Comparison of ENCODE assay signal across 22 mouse cellular contexts in the genomic region with DNA sequence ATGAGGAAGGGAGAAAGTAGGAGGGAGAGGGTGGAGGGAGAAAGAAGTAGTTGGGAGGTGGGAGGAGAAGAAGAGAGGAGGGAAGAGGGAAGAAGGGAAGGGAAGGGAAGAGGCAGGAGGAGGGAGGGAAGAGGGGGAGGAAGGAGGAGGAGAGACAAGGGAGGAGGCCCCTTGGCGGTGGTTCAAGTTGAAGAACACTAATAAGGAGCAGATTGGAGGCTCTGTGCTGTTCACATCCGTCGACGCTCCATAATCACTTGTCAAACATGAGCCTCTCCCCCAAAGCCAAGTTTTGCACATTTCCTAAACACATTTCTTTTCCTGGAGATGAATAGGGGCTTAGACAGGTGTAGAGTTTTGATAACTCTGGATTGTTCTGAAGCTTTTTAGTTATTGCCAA.
DNase-seq lines count a peak whose midpoint lies in the region; ATAC-seq lines count a peak whose summit lies in the region.
"Had no signal": no experiment of that assay in that cellular context is flagged by ENCODE, and none has a peak within 500 bp of the region (broad histone marks: within the 10 kb centered on the region; RNA-seq: fewer than 3 reads in every experiment).

No protein-coding gene starts in this region.

- no peak overlapping the region for H3K9ac ChIP-seq in forebrain, embryonic 14.5 days (ENCODE audit: low read length)
- no peak overlapping the region for H3K9ac ChIP-seq in forebrain, embryonic 13.5 days
- no peak overlapping the region for H3K9ac ChIP-seq in limb, embryonic 13.5 days
- no peak overlapping the region for H3K9ac ChIP-seq in hindbrain, embryonic 16.5 days (ENCODE audit: low read depth, low read length)
- H3K9ac ChIP-seq: hindbrain, embryonic 15.5 days had no signal

- H3K4me3 ChIP-seq in forebrain, embryonic 14.5 days (ENCODE audit: low read depth, low read length): no peak overlapping the region
- H3K4me3 ChIP-seq in forebrain, embryonic 13.5 days: no peak overlapping the region
- no peak overlapping the region for H3K4me3 ChIP-seq in limb, embryonic 13.5 days
- H3K4me3 ChIP-seq in limb, embryonic 10.5 days: no peak overlapping the region
- no peak overlapping the region for H3K4me3 ChIP-seq in hindbrain, embryonic 16.5 days (ENCODE audit: low read length)
- H3K4me3 ChIP-seq: erythroblast, embryonic 14.5 days; hindbrain, embryonic 15.5 days; layer of hippocampus, adult 2 months; midbrain, embryonic 10.5 days had no signal

- H3K4me1 ChIP-seq in forebrain, embryonic 14.5 days (ENCODE audit: control insufficient read depth, insufficient read depth, low read length): peaks cover 4% of the 10 kb centered on the region; the same call in 1 of the 2 replicates
- peaks cover 25% of the 10 kb centered on the region for H3K4me1 ChIP-seq in forebrain, embryonic 13.5 days
- peaks cover 14% of the 10 kb centered on the region for H3K4me1 ChIP-seq in limb, embryonic 13.5 days
- H3K4me1 ChIP-seq in limb, embryonic 10.5 days: peaks cover 13% of the 10 kb centered on the region
- H3K4me1 ChIP-seq in hindbrain, embryonic 16.5 days (ENCODE audit: control insufficient read depth, insufficient read depth, low read depth, low read length): peaks cover 2% of the 10 kb centered on the region
- H3K4me1 ChIP-seq: hindbrain, embryonic 15.5 days had no signal

- peak; percentile 88 for DNase-seq in forebrain, embryonic 14.5 days (ENCODE audit: low spot score)
- DNase-seq in limb, embryonic 10.5 days (ENCODE audit: low spot score): no peak
- peak; percentile 48 for DNase-seq in 3T3-L1 (ENCODE audit: low read depth, low spot score)
- DNase-seq in lung, postnatal 10 days: peak; percentile 52
- no peak for DNase-seq in adrenal gland, postnatal 36 days
- DNase-seq: cerebellum, adult 8-10 months; gastrocnemius, postnatal 14 days; heart, adult 18-20 months; heart, postnatal 36 days; layer of hippocampus, postnatal 36 days; retina, postnatal 1 day; thymus, postnatal 25 days had no signal

- no peaks in the 10 kb centered on the region for H3K9me3 ChIP-seq in forebrain, embryonic 14.5 days (replicated peaks; ENCODE audit: control insufficient read depth, low read length)
- no peaks in the 10 kb centered on the region for H3K9me3 ChIP-seq in forebrain, embryonic 13.5 days (replicated peaks)
- H3K9me3 ChIP-seq in limb, embryonic 13.5 days: no peaks in the 10 kb centered on the region
- H3K9me3 ChIP-seq in limb, embryonic 10.5 days (replicated peaks): no peaks in the 10 kb centered on the region
- no peaks in the 10 kb centered on the region for H3K9me3 ChIP-seq in hindbrain, embryonic 16.5 days (ENCODE audit: control insufficient read depth, low read length)
- H3K9me3 ChIP-seq: hindbrain, embryonic 15.5 days; midbrain, embryonic 10.5 days had no signal

- H3K36me3 ChIP-seq in forebrain, embryonic 14.5 days (ENCODE audit: control insufficient read depth, insufficient read depth, low read length): no peaks in the 10 kb centered on the region
- no peaks in the 10 kb centered on the region for H3K36me3 ChIP-seq in forebrain, embryonic 13.5 days (ENCODE audit: poor library complexity, severe bottlenecking)
- H3K36me3 ChIP-seq in limb, embryonic 13.5 days: no peaks in the 10 kb centered on the region
- no peaks in the 10 kb centered on the region for H3K36me3 ChIP-seq in limb, embryonic 10.5 days
- no peaks in the 10 kb centered on the region for H3K36me3 ChIP-seq in hindbrain, embryonic 16.5 days (ENCODE audit: control insufficient read depth, insufficient read depth, low read length)
- H3K36me3 ChIP-seq: G1E; hindbrain, embryonic 15.5 days; midbrain, embryonic 10.5 days had no signal

- no peak overlapping the region for H3K27ac ChIP-seq in forebrain, embryonic 14.5 days (ENCODE audit: low read depth, low read length)
- no peak overlapping the region for H3K27ac ChIP-seq in forebrain, embryonic 13.5 days
- no peak overlapping the region for H3K27ac ChIP-seq in limb, embryonic 13.5 days
- no peak overlapping the region for H3K27ac ChIP-seq in limb, embryonic 10.5 days
- H3K27ac ChIP-seq in hindbrain, embryonic 16.5 days (ENCODE audit: low read depth, low read length): no peak overlapping the region
- H3K27ac ChIP-seq: hindbrain, embryonic 15.5 days; layer of hippocampus, adult 2 months; macrophage; midbrain, embryonic 10.5 days had no signal

- peak; percentile 72; the same call in 1 of the 2 replicates for ATAC-seq in forebrain, embryonic 14.5 days
- ATAC-seq in forebrain, embryonic 13.5 days: no peak
- ATAC-seq in limb, embryonic 13.5 days (ENCODE audit: low FRiP score, low read depth): peak; percentile 33; the same call in 1 of the 2 replicates
- no peak for ATAC-seq in hindbrain, embryonic 16.5 days
- ATAC-seq: intestine, embryonic 16.5 days had no signal

- H3K27me3 ChIP-seq in forebrain, embryonic 14.5 days (replicated peaks; ENCODE audit: control insufficient read depth, insufficient read depth, low read length): no peaks in the 10 kb centered on the region
- no peaks in the 10 kb centered on the region for H3K27me3 ChIP-seq in forebrain, embryonic 13.5 days
- no peaks in the 10 kb centered on the region for H3K27me3 ChIP-seq in limb, embryonic 13.5 days
- H3K27me3 ChIP-seq in limb, embryonic 10.5 days (ENCODE audit: low read depth, poor library complexity, severe bottlenecking): no peaks in the 10 kb centered on the region
- no peaks in the 10 kb centered on the region for H3K27me3 ChIP-seq in hindbrain, embryonic 16.5 days (replicated peaks; ENCODE audit: control insufficient read depth, insufficient read depth, low read length)
- H3K27me3 ChIP-seq: hindbrain, embryonic 15.5 days had no signal

- H3K4me2 ChIP-seq in forebrain, embryonic 14.5 days (ENCODE audit: low read length): no peak overlapping the region
- H3K4me2 ChIP-seq in forebrain, embryonic 13.5 days: no peak overlapping the region
- no peak overlapping the region for H3K4me2 ChIP-seq in limb, embryonic 13.5 days (replicated peaks)
- H3K4me2 ChIP-seq in hindbrain, embryonic 16.5 days (ENCODE audit: low read length): no peak overlapping the region
- H3K4me2 ChIP-seq: hindbrain, embryonic 15.5 days had no signal

- 24% methylated on average over 4 of the region's 4 CpGs for WGBS in forebrain, embryonic 14.5 days
- 30% methylated on average over 4 of the region's 4 CpGs for WGBS in forebrain, embryonic 13.5 days
- 14% methylated on average over 4 of the region's 4 CpGs for WGBS in limb, embryonic 13.5 days
- WGBS in limb, embryonic 10.5 days: 27% methylated on average over 4 of the region's 4 CpGs
- WGBS in hindbrain, embryonic 16.5 days: 45% methylated on average over 4 of the region's 4 CpGs

Comparison
In these comparisons a context has a peak if more than half of its experiments do, and no peak if none do; other contexts are left out.
1. ATAC-seq: peak in forebrain, embryonic 14.5 days (single experiment) and limb, embryonic 13.5 days (single experiment); none in forebrain, embryonic 13.5 days (single experiment) and hindbrain, embryonic 16.5 days (single experiment).
2. DNase-seq: peak in forebrain, embryonic 14.5 days (single experiment), 3T3-L1 (single experiment) and lung, postnatal 10 days (single experiment); none in limb, embryonic 10.5 days (single experiment) and adrenal gland, postnatal 36 days (0 of 2).